Mouse (Mus musculus) ES-E14 (cell line): ENCODE results near the gene Sptlc2.

Experiments
- CHD2 ChIP-seq: IDR thresholded peaks from 2 replicates; pipeline ENCODE4 v1.6.1; 2014; ENCODE audit warnings: mild to moderate bottlenecking, low read depth, low read length, inconsistent platforms
- HCFC1 ChIP-seq: IDR thresholded peaks from 2 replicates; pipeline ENCODE4 v1.6.1; 2012; ENCODE audit warnings: low read length, inconsistent platforms, borderline replicate concordance; ENCODE audit not compliant: insufficient read depth
- MAFK ChIP-seq: IDR thresholded peaks from 2 replicates; pipeline ENCODE4 v1.6.1; 2014; ENCODE audit warnings: mild to moderate bottlenecking, low read depth, low read length, inconsistent platforms; ENCODE audit not compliant: insufficient read depth
- ZC3H11A ChIP-seq: IDR thresholded peaks from 2 replicates; pipeline ENCODE4 v1.6.1; 2012; ENCODE audit warnings: low read depth, mild to moderate bottlenecking, inconsistent platforms, low read length, borderline replicate concordance
- ZNF384 ChIP-seq: IDR thresholded peaks from 2 replicates; pipeline ENCODE4 v1.6.1; 2012; ENCODE audit warnings: low read depth, low read length, inconsistent platforms

DNA sequence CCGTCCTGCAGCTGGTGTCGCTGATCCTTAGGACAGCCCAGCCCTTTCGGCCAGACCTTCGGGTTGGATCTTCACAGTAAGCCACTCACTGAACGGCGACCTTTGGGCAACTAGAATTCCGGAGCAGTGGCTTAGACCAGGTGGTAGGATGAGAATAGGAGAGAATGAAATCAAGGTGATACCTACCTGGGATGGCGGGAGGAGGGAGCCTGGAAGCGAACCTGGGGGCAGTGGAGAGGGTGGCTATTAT lies 87.8 kb downstream of the Sptlc2 start:
- TF ChIP-seq ZC3H11A (no peak), HCFC1 (no peak), CHD2 (no peak), ZNF384 (no peak), MAFK (no peak)
